Mouse (Mus musculus) sigmoid colon, adult 10 weeks (tissue): Measurements from ENCODE around the gene Tmem109. TPM values are rescaled to one million over a fixed set of nuclear protein-coding genes. Genes with fewer than 3 reads are reported as not detected.

Experiments
- polyA plus RNA-seq: library from polyadenylated mRNA; stranded (reverse); fragments of 350-450 nt; fragmentation: Illumina TruSeq; extraction: RNeasy Lipid Tissue Mini Kit (QIAGEN cat#74804); gene quantifications from one replicate; pipeline ENCODE4 v1.2.3, GENCODE M21; 2014; ENCODE audit warnings: low read depth, low replicate concordance

The Tmem109 gene
- 3.4 TPM for polyA plus RNA-seq

DNA sequence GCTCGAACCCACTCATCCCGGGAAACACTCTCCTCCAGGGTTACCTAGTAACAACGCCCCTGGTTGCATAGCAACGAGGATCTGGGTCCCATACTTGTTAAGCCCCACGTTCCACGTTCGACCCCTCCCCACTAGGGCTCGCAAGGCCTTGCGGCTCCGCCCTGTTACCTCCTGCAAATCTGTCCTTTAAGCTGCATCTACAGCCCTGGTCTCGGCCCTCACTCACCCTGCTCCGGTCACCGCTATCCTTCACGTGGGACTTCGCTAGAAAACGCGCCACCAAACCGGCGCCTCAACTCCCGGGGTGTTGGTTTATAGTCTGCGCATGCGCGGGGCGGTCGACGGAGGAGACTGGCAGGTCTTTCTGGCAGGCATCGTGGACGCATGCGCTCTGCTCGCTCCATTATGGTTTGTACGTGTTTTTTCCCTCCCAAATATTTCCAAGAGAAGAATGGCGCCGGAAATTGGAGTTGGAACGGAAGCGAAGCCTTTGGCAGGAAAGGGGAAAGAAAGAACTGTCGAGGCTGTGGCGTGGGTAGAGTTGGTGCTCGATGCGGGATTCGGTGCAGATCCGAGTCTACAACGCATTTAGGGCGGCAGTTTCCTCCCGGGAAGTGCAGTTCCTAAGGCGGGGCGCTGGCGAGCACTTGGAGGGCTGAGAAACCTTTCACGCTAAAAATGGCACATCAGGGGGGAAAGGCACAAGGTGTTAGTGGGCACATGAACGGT lies at the start of gene Tmem109:
Gene Tmem109 (minus strand): TSS at position 576 of the 729 bp plus-strand sequence.

DNA sequence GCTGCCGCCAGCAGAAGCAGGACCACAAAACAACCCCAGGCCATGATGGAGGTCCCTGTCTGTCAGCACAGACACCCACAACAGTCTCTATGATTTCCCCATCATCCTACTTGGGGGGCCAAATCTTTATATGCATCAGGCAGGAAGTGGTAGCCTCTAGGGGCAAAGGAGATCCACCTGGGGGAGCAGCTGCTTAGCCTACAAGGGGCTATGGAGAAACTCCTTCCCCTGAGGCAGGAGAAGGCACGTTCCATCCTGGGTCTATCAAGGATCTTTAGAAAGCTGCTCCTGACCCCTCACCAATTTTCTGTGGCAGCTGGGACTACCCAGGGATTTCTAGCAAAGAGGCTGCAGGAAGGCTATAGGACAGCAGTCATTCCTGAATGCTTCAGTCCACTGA lies 38.7 kb upstream of the Tmem109 start, which contains the start of gene Zp1:
Gene Zp1 (minus strand): TSS at position 101 of the 400 bp plus-strand sequence.

DNA sequence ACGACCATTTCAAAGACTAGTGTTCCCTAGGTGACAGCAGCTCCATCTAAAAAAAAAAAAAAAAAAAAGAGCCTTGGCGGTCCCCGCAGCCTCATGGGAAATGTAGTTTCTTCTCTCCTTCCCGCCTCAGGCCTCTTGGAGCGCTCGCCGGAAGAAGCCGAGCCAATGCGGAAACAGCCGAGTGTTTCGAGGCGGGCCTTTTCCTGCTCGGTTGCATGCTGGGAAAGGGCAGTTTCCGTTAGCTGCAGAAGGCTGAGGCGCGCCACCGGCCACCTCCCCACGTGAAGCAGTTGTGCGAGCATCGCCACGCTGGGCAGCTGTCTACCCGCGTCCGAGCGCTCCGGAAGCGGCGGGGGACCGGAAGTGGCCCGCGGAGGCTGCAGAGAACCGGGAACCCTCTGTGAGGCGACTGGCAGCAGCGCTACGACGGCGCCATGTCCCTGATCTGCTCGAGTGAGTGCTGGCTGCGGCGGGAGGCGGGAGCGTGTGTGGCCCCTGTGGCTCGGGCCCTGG lies 13.3 kb upstream of the Tmem109 start, which contains the start of gene Prpf19:
Gene Prpf19 (plus strand): TSS at position 216 of the 513 bp plus-strand sequence.

DNA sequence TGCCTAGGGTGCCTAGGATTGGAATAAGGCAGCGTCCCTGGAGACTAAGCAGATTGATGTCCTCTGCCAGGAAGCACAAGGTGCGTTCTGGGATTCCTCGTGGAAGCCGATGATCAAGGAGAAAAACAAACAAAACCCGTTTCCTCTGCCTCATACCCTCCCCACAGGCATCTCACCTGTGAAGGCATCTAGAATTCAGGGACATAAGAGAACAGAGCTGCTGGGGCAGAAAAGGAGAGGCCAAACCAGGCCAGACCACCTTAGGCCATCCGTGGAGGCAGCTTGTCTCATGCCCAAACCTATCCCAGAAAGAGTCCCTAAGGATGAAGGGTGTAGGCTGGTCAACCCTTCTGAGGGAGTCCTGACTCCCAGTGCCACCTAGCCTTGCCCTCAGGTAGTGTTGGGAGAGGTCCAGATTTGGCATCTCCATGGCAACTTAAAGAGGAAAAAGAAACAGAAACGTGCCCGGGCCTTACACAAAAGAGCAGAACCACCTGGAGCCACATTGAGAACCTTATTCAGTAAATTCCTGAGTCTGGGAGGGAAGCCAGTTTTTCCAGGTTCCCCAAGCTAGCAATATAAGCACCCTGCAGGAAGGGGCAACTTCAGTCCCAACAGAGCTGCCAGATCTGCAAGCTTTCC lies 11.8 kb downstream of the Tmem109 start, which contains the start of gene Tmem132a:
Gene Tmem132a (minus strand): TSS at position 55 of the 642 bp plus-strand sequence.

DNA sequence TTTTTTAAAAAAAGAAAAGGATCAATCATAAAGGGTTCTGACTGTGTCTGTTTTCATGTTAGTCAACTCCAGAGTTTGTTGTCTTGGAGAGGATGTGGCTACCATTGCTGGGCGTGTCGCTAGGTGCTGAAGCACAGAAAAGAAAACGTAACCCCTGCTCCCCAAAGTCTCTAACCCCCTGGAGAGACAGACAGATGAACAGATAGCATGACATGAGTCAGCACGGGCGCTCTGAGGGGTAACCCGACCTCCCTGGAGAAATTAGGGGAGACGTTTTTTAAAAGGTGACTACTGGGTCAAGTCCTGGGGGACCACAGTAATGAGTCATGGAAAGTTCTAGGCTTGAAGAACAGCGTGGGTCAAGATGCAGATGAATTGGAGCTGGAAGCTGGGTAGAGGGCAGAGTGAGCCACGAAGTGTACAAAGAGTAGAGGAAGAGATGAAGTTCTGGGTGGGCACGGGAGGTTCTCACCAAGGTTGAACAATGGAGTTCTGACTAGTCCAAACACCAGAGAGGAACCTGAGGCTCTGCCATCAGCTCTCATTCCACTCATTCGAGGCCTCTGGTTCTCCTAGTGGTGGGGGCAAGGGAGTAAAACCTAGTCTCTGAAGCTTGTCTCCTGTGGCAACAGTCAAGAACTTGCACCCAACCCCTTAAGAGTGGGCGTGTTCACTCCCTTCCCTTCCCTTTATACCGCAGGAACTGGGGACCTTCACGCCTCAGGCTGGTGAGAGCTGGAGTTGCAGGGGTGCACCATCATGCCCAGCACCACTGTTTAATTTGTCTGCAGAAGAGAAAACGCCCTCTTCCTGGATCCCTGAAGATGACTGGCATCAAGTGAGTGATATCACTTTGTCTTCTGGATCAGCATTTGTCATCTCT lies 42.5 kb downstream of the Tmem109 start, which contains the start of gene Slc15a3:
Gene Slc15a3 (plus strand): TSS at position 718 of the 883 bp plus-strand sequence.

DNA sequence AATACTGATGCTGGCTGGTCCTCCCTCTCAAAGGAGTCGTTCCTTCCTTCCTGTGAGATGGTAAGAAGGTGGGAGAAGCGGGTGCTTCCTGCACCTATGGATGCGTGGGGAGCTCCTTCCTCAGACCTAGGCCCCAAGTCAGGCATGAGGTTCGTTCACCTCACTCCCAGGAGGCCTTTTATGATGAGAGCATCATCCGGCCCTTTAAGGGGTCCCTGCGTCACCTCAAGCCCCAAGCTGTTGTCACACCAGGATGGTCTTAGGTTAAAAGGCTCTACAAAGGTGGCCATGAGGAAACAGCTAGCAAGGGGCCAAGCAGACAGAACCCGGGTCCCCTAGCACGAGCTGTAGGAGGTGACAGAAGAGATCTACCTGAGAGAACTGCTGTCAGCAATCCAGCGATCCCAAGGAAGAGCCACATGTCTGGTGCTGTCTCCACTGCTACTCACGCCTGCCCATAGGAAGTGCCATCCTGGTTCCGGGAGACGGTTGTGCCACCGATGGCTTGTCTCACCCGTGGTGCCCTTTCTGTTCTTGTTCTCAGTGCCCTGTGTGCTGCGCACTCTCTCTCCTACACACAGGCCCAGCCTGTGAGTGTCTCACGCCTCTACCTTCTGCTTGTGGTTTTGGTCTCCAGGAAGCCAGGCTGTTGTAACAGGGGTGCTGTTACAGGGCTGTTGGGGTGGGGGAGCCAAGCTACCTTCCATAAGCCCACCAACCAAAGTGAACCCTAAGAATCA lies 52.2 kb downstream of the Tmem109 start, which contains the start of gene Cd6:
Gene Cd6 (minus strand): TSS at position 623 of the 740 bp plus-strand sequence.

Other genes with a start within 250 kb of the Tmem109 start
- not detected for gene Vwce, start 247.8 kb downstream of the Tmem109 start, polyA plus RNA-seq
- gene Pga5, start 203.9 kb downstream of the Tmem109 start, polyA plus RNA-seq, result not detected
- gene Vps37c, start 193.3 kb downstream of the Tmem109 start, polyA plus RNA-seq, result 4.3 TPM
- 0.54 TPM for gene Cd5, start 143.0 kb downstream of the Tmem109 start, polyA plus RNA-seq
- not detected for gene Cd6, start 51.9 kb downstream of the Tmem109 start, polyA plus RNA-seq
- gene Slc15a3, start 42.3 kb downstream of the Tmem109 start, polyA plus RNA-seq, result 0.85 TPM
- gene Tmem132a, start 12.1 kb downstream of the Tmem109 start, polyA plus RNA-seq, result not detected
- 24.8 TPM for gene Prpf19, start 13.2 kb upstream of the Tmem109 start, polyA plus RNA-seq
- gene Zp1, start 38.6 kb upstream of the Tmem109 start, polyA plus RNA-seq, result not detected
- gene Ptgdr2, start 55.2 kb upstream of the Tmem109 start, polyA plus RNA-seq, result not detected
- gene Ccdc86, start 67.3 kb upstream of the Tmem109 start, polyA plus RNA-seq, result 1.9 TPM
- gene Ms4a10, start 92.7 kb upstream of the Tmem109 start, polyA plus RNA-seq, result not detected
- gene Ms4a15, start 111.2 kb upstream of the Tmem109 start, polyA plus RNA-seq, result not detected
- 0.32 TPM for gene Ms4a18, start 136.0 kb upstream of the Tmem109 start, polyA plus RNA-seq
- gene Ms4a8a, start 199.1 kb upstream of the Tmem109 start, polyA plus RNA-seq, result 842 TPM
- not detected for gene 1700017D01Rik, start 248.9 kb upstream of the Tmem109 start, polyA plus RNA-seq